Mouse (Mus musculus) lung, postnatal 25 days (tissue): ENCODE data around the gene Cnn3.

Experiments used
- DNase-seq: peaks from one replicate; pipeline ENCODE4 v3.0.0; 2022; ENCODE audit warnings: low spot score

The Cnn3 gene

GRCm38 (mm10) chr3:121425861-121426620 lies at the start of gene Cnn3:
Gene Cnn3, plus strand, starts transcription at chr3:121426497.
- peak; percentile 91 for DNase-seq

- peak; percentile 16 for DNase-seq
Measured at GRCm38 (mm10) chr3:121378708-121379612, 47.3 kb upstream of the Cnn3 start.

DNA sequence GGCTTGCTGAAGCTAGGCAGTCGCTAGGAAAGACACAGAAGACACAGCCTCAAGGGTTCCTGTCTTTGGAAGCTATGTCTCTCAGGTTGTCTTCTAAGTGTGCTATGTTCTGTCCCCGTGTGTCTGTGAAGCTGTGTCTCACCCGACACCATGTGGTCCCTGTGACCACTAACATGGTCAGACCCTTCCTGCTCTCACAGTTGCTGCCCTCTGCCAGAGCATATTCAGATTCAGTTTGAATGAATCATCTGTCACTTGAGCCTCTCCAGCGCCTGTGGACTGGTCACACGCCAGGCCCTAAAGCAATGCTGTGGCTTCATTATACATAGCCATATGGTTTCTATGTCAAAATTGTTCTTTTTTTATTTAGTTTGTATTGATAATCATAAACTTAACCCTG lies 46.6 kb upstream of the Cnn3 start:
- no peak for DNase-seq

- DNase-seq: no peak
Measured at GRCm38 (mm10) chr3:121387471-121388009, 38.8 kb upstream of the Cnn3 start.

- no peak for DNase-seq
Measured at GRCm38 (mm10) chr3:121389366-121389765, 36.9 kb upstream of the Cnn3 start.

DNA sequence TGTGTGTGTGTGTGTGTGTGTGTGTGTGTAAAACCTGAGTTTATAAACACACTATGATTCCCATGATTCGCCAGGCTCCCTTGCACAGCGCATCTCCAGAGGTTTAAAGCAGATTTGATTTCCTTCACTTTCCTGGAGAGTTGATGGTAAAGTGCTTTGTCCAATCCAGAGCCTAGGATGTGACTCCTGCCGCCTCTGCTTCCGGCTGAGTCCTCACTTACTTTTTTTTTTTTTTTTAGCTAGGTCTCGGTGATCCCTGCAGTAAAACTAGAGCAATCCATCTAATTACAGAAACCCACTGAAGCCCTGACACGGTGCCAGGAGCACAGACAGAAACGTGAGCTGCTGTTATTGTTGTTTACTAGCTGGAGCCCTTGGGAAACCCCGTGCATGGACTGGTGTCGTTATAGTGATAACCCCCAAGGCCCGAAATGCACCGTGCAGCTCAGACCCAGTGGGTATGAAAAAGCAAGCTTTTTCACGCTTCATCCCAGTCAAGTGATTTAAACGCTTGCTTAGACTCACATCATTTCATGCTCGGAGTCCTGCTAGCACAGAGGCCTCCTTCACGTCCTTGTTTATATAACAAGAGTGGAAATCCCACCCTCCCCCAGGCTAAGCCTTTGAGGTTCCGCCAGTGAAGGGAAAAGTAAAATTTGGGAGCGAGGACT lies 36.3 kb upstream of the Cnn3 start:
- no peak for DNase-seq

DNA sequence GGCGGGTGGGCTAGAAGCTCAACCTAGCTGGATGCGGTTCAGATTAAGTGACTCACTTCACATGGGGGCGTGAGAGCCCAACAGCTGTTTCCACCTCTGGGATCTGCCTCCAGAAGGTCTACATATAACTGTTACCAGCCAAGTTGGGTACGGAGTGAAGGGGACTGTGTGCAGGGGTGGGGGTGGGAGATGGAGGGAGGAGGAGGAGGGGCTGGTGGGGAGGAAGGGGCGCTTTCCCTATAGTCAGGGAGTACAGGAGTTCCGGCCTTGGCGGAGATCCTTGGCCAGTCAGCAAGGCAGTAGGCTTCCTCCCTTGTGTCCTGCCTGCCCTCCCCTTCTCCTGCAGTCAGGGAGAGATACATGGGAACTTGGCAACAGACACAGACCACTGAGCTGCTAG lies 35.6 kb upstream of the Cnn3 start:
- peak; percentile 14 for DNase-seq

- DNase-seq: peak; percentile 18
Measured at GRCm38 (mm10) chr3:121395588-121396295, 30.6 kb upstream of the Cnn3 start.

DNA sequence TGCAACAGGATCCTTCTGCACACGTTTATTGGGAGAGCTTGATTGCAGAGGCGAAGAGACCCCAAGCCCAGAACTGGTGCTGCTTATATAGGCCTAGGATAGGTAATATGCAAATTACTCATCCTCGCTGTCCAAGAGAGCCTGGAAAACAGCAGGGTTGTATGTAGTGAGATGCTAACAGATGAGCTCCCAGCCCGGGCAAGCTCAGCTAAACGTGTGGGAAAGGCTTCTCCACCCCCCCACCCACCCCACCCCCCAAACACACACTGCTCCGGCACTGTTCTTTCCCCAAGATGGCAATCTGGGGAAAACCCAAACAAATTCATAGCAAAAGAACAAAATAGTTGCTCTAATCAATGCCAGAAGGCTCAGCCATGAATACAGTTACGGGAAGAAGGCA lies 29.7 kb upstream of the Cnn3 start:
- DNase-seq: no peak

- no peak for DNase-seq
Measured at GRCm38 (mm10) chr3:121397007-121397406, 29.3 kb upstream of the Cnn3 start.

DNA sequence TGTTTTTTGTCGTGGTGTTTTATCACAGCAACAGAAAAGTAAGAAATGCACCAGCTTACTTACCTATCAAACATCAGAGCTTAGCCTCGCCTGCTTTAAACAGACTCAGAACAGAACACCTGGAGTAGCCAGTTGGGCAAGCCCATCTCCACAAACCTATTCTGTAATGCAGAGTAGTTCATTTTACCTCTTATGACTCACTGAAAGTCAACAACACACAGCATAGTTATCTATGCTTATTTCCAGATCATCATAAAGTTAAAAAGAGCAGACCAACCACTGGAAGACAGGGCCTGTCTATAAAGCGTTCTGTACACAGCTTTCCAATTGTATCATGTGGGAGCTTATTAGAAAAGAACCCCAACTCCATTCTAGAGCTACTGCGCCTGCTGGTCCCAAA lies 24.9 kb upstream of the Cnn3 start:
- no peak for DNase-seq

- no peak for DNase-seq
Measured at GRCm38 (mm10) chr3:121402096-121402495, 24.2 kb upstream of the Cnn3 start.

DNA sequence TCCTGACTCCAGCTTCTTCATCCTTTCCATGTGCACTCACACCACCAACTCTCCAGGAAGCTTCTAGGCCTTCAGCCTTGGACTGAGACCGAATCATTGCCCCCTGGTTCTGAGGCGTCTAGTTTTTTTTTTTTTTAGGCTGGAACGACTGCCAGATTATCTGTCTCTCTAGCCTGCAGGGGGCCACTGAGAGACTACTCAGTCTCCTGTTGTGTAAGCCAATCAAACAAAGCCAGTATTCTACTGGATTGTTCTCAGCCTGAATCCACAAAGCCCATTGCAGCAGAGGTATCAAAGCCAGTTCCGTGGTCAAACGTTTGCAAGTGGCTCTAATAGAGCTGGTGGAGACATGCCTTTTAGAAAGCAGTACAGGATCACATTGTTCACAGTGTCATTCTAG lies 22.8 kb upstream of the Cnn3 start:
- no peak for DNase-seq

DNA sequence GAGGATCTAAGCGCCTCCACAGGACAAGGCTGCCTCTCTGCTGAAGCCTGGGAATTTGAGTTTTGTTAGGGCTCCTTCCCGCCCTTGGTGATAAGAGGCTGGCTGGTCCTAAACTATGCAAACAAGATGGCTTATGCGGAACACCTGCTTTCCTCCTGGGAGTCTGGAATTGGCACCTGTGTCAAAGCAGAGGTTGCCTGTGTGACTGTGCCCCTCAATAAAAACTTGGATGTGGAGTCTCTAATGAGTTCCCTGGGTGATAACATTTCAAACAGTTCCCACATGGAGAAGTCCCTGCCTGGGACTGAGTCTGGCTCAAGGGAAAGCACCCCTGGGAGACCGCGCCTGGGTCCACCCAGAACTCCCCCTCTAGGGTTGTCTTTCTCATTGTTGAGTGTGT lies 21.2 kb upstream of the Cnn3 start:
- DNase-seq: no peak

- no peak for DNase-seq
Measured at GRCm38 (mm10) chr3:121407417-121407816, 18.9 kb upstream of the Cnn3 start.

DNA sequence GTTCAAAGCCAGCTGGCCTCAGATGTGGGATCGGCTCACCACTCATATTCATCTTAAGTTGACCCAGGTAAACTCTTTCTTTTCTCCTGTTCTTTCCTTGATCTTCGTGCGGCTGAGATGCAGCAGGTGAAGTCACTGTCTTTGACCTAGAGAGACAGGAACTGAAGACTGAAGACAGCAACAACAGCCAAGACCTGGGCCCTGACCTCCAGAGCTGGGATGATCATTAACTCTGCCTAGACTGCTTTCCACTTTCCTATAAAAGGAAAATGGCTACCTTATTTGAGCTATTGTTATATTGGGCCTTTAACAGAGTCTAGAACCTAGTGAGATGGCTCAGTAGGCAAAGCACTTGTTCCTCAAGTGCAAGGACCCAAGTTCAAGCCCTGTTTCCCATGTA lies 17.9 kb upstream of the Cnn3 start:
- DNase-seq: no peak

GRCm38 (mm10) chr3:121411450-121411849 lies 14.8 kb upstream of the Cnn3 start:
- DNase-seq: no peak

DNA sequence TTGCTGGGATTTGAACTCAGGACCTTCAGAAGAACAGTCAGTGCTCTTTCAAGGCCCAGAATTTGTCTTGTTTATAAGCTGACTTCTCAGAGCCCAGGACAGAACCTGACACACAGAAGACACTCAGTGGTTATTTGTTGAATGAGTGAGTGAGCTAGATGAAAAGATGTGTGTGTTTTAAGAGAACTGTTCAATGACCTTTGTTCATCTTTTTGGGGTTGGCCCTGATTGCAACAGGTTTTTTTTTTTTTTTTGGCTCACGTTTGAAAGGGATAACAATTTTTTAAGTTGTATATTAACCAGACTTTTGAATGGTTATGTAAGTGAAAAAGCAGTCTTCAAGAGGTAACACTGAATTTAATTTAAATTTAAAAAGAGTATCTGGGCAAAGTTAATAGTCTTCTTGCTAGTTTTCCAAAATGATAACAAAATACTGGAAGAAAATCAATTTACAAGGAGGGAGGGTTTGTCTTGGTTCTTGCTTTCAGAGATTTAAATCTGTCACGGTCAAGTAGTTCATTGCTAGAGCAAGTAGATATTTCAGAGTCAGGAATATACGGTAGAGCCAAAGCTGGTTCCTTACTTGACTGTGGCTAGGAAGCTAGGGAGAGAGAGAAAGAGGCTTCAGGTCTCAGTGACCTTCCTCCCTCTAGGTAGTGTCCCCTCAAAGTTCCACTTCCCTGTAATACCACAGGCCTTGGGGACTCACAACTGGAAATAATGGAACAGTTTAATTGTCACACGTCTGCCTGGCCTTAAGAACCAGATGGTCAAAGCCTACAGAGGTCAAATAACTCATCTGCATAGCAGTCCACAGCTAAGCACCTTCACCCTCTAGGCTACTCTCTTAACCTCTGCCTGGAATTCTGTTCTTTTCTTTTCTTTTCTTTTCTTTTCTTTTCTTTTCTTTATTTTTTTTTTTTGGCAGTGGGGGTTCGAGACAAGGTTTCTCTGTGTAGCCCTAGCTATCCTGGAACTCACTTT lies 9.8 kb upstream of the Cnn3 start:
- no peak for DNase-seq

- DNase-seq: no peak
Measured at GRCm38 (mm10) chr3:121417379-121418250, 8.7 kb upstream of the Cnn3 start.

DNA sequence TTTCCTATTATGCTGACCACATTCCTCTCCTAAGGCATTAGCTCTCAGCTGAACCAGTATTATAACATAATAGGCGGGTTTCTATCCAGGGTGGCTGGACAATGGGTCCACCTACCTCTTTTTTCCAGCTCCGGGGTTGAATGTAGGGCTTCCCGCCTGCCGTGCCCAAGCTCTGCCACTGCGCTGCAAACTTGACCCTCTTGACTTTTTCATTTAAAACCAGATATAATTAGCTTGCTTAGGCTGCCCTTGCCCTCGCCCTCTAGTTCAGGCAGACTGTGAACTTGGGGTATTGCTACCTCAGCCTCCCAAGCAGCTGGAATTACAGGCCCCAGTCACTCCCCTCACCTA lies 8.1 kb upstream of the Cnn3 start:
- DNase-seq: no peak
